Mouse (Mus musculus): ENCODE data around the gene B430305J03Rik.

Gene B430305J03Rik

GRCm38 (mm10) chr3:61348036-61348614, 17.6 kb downstream of the B430305J03Rik start:
- in situ Hi-C loops (cut with MboI, MseI) = loop anchor here (5.0 kb wide), 1 partner anchor 91 kb away; no protein-coding TSS in a partner anchor

GRCm38 (mm10) chr3:61345636-61346035, 20.1 kb downstream of the B430305J03Rik start:
- in situ Hi-C loops (cut with MboI, MseI) = loop anchor here (5.0 kb wide), 1 partner anchor 88 kb away; no protein-coding TSS in a partner anchor

GRCm38 (mm10) chr3:61344031-61344430, 21.7 kb downstream of the B430305J03Rik start:
- in situ Hi-C loops (cut with MboI, MseI) = no loop called here

- in situ Hi-C loops (cut with MboI, MseI) = no loop called here
Measured at GRCm38 (mm10) chr3:61340321-61340720, 25.4 kb downstream of the B430305J03Rik start.

GRCm38 (mm10) chr3:61337230-61337629, 28.5 kb downstream of the B430305J03Rik start:
- in situ Hi-C loops (cut with MboI, MseI) = no loop called here

GRCm38 (mm10) chr3:61336205-61336604, 29.5 kb downstream of the B430305J03Rik start:
- in situ Hi-C loops (cut with MboI, MseI) = no loop called here

GRCm38 (mm10) chr3:61321632-61322031, 44.1 kb downstream of the B430305J03Rik start:
- in situ Hi-C loops (cut with MboI, MseI) = no loop called here

GRCm38 (mm10) chr3:61320031-61320430, 45.7 kb downstream of the B430305J03Rik start:
- in situ Hi-C loops (cut with MboI, MseI) = no loop called here

- in situ Hi-C loops (cut with MboI, MseI) = loop anchor here (5.0 kb wide), 1 partner anchor 37 kb away; no protein-coding TSS in a partner anchor
Measured at GRCm38 (mm10) chr3:61315002-61315401, 50.7 kb downstream of the B430305J03Rik start.

All from T-helper 1 cell (primary cell).